Mouse (Mus musculus): Measurements from ENCODE around the gene Dlg4. TPM values are rescaled to one million over a fixed set of nuclear protein-coding genes. Genes with fewer than 3 reads are reported as not detected.

Gene Dlg4
- polyA plus RNA-seq, 1 experiment from 2014 or later: 13.2 TPM

DNA sequence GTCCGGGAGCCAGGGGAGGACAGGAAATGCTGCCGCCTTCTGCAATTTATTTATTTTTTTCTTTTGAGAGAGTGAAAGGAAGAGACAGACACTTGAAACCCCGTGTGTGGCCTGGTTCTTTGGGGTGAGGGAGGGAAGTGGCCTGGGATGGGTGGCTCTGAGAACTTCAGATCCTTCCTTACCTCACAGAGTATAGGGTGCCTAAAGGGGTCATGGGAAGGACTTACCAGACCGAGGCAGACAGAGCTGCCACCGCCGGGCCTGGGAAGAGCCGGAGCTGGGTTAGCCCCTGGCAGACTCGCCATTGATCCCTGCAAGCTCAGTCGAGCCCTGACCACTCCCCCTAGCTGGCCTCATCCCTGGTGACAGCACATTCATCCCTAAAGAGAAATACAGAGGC is 28.7 kb downstream of the Dlg4 start:
- Histone ChIP-seq H3K27ac (ENCODE audit: low read depth, low read length) (no peak overlapping the region), H3K4me3 (ENCODE audit: low read length) (no peak overlapping the region), H3K9me3 (ENCODE audit: control insufficient read depth, low read length) (no peaks in the 10 kb centered on the region), H3K27me3 (ENCODE audit: control insufficient read depth, insufficient read depth, low read length) (no peaks in the 10 kb centered on the region), H3K4me2 (replicated peaks; ENCODE audit: low read depth, low read length) (no peak overlapping the region), H3K9ac (ENCODE audit: low read depth, low read length) (no peak overlapping the region), H3K36me3 (ENCODE audit: control insufficient read depth, insufficient read depth, low read length) (peaks cover 36% of the 10 kb centered on the region), H3K4me1 (ENCODE audit: control insufficient read depth, insufficient read depth, low read length) (no peaks in the 10 kb centered on the region)
- WGBS: 14% methylated on average over 9 of the region's 9 CpGs
- peak; percentile 74 for ATAC-seq (ENCODE audit: low FRiP score, low TSS enrichment)

DNA sequence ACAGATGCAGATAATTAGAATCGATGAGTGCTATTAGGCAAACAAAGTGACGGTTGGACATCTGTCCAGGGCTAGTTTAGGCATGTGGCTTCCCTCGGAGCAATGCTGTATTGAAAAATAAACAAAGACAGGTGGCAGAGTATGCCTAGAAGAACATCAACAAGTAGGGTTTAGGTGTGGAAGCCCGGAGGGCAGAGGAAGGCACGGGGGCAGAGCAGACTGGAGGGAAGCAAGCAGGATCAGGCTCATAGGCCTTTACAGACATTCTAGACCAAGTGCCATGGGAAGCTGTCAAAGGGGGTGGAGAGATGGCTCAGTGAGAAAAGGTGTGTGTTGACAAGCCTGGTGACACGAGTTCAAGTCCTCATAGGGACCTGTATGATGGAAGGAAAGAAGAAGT is 32.6 kb downstream of the Dlg4 start:
- 78% methylated on average over 6 of the region's 6 CpGs for WGBS
- no peaks in the 10 kb centered on the region for H3K27me3 ChIP-seq (ENCODE audit: control insufficient read depth, insufficient read depth, low read length)
- H3K9ac ChIP-seq (ENCODE audit: low read depth, low read length): no peak overlapping the region
- no peak for ATAC-seq (ENCODE audit: low FRiP score, low TSS enrichment)
- H3K4me1 ChIP-seq (ENCODE audit: control insufficient read depth, insufficient read depth, low read length): no peaks in the 10 kb centered on the region
- no peak overlapping the region for H3K4me2 ChIP-seq (replicated peaks; ENCODE audit: low read depth, low read length)
- no peaks in the 10 kb centered on the region for H3K9me3 ChIP-seq (ENCODE audit: control insufficient read depth, low read length)
- H3K4me3 ChIP-seq (ENCODE audit: low read length): no peak overlapping the region
- peaks cover 8% of the 10 kb centered on the region; the same call in 1 of the 2 replicates for H3K36me3 ChIP-seq (ENCODE audit: control insufficient read depth, insufficient read depth, low read length)
- no peak overlapping the region for H3K27ac ChIP-seq (ENCODE audit: low read depth, low read length)

DNA sequence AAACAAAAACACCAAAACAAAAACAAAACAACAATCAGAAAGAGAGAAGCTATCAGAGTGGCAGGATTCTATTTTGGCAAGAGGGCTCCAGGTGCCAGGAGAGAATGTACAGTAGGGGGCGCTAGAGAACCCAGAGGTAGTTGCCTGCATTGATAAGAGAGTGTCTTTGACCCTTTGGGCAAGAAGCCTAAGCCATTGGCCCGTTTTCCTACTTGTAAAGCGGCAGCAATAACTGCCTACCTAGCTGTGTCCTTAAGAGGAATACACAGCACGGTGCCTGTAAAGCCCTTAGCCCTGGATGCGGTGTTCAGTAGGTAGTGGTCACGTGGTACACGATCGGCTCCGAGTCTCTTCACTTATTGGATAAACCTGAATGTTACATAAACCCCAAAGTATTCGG is 33.1 kb downstream of the Dlg4 start:
- H3K9me3 ChIP-seq (ENCODE audit: control insufficient read depth, low read length): no peaks in the 10 kb centered on the region
- H3K36me3 ChIP-seq (ENCODE audit: control insufficient read depth, insufficient read depth, low read length): peaks cover 3% of the 10 kb centered on the region; the same call in 1 of the 2 replicates
- no peak overlapping the region for H3K4me2 ChIP-seq (replicated peaks; ENCODE audit: low read depth, low read length)
- WGBS: 67% methylated on average over 10 of the region's 10 CpGs
- H3K27ac ChIP-seq (ENCODE audit: low read depth, low read length): no peak overlapping the region
- no peaks in the 10 kb centered on the region for H3K27me3 ChIP-seq (ENCODE audit: control insufficient read depth, insufficient read depth, low read length)
- no peaks in the 10 kb centered on the region for H3K4me1 ChIP-seq (ENCODE audit: control insufficient read depth, insufficient read depth, low read length)
- no peak overlapping the region for H3K9ac ChIP-seq (ENCODE audit: low read depth, low read length)
- H3K4me3 ChIP-seq (ENCODE audit: low read length): no peak overlapping the region
- ATAC-seq (ENCODE audit: low FRiP score, low TSS enrichment): no peak

GRCm38 (mm10) chr11:70053156-70053555 is 36.4 kb downstream of the Dlg4 start:
- 68% methylated on average over 7 of the region's 7 CpGs for WGBS

GRCm38 (mm10) chr11:70053898-70054570 is 37.3 kb downstream of the Dlg4 start, which contains the start of gene Asgr1:
TSS of gene Asgr1 (plus strand) at chr11:70054085.
- Histone ChIP-seq H3K9ac (ENCODE audit: low read depth, low read length) (no peak within 1 kb of the TSS), H3K4me2 (replicated peaks; ENCODE audit: low read depth, low read length) (no peak within 1 kb of the TSS), H3K27me3 (ENCODE audit: control insufficient read depth, insufficient read depth, low read length) (peaks cover 6% of the 10 kb centered on the region; the same call in 1 of the 2 replicates), H3K4me3 (ENCODE audit: low read length) (no peak within 1 kb of the TSS), H3K9me3 (ENCODE audit: control insufficient read depth, low read length) (no peaks in the 10 kb centered on the region), H3K4me1 (ENCODE audit: control insufficient read depth, insufficient read depth, low read length) (no peaks in the 10 kb centered on the region), H3K36me3 (ENCODE audit: control insufficient read depth, insufficient read depth, low read length) (no peaks in the 10 kb centered on the region), H3K27ac (ENCODE audit: low read depth, low read length) (no peak within 1 kb of the TSS)
- WGBS: 80% methylated on average over 10 of the region's 10 CpGs
- ATAC-seq (ENCODE audit: low FRiP score, low TSS enrichment): no peak

More at GRCm38 (mm10) chr11:70053156-70053555, 36.4 kb downstream of the Dlg4 start:
- Histone ChIP-seq H3K36me3 (ENCODE audit: control insufficient read depth, insufficient read depth, low read length) (no peaks in the 10 kb centered on the region), H3K4me2 (replicated peaks; ENCODE audit: low read depth, low read length) (no peak overlapping the region), H3K4me3 (ENCODE audit: low read length) (no peak overlapping the region), H3K9me3 (ENCODE audit: control insufficient read depth, low read length) (no peaks in the 10 kb centered on the region), H3K27ac (ENCODE audit: low read depth, low read length) (no peak overlapping the region), H3K27me3 (ENCODE audit: control insufficient read depth, insufficient read depth, low read length) (peaks cover 6% of the 10 kb centered on the region; the same call in 1 of the 2 replicates), H3K9ac (ENCODE audit: low read depth, low read length) (no peak overlapping the region), H3K4me1 (ENCODE audit: control insufficient read depth, insufficient read depth, low read length) (no peaks in the 10 kb centered on the region)
- ATAC-seq (ENCODE audit: low FRiP score, low TSS enrichment): no peak

- Histone ChIP-seq H3K9me3 (ENCODE audit: control insufficient read depth, low read length) (no peaks in the 10 kb centered on the region), H3K9ac (ENCODE audit: low read depth, low read length) (no peak overlapping the region), H3K27me3 (ENCODE audit: control insufficient read depth, insufficient read depth, low read length) (peaks cover 6% of the 10 kb centered on the region; the same call in 1 of the 2 replicates), H3K4me1 (ENCODE audit: control insufficient read depth, insufficient read depth, low read length) (no peaks in the 10 kb centered on the region), H3K4me2 (replicated peaks; ENCODE audit: low read depth, low read length) (no peak overlapping the region; the same call in 1 of the 2 replicates), H3K27ac (ENCODE audit: low read depth, low read length) (no peak overlapping the region), H3K4me3 (ENCODE audit: low read length) (no peak overlapping the region), H3K36me3 (ENCODE audit: control insufficient read depth, insufficient read depth, low read length) (no peaks in the 10 kb centered on the region)
- ATAC-seq (ENCODE audit: low FRiP score, low TSS enrichment): peak; percentile 41
- 25% methylated on average over 18 of the region's 18 CpGs for WGBS
These were observed 39.0 kb downstream of the Dlg4 start for GRCm38 (mm10) chr11:70055618-70056214.

GRCm38 (mm10) chr11:70057805-70058204 is 41.1 kb downstream of the Dlg4 start:
- H3K4me1 ChIP-seq (ENCODE audit: control insufficient read depth, insufficient read depth, low read length): no peaks in the 10 kb centered on the region
- 52% methylated on average over 9 of the region's 9 CpGs for WGBS
- peaks cover 6% of the 10 kb centered on the region; the same call in 1 of the 2 replicates for H3K27me3 ChIP-seq (ENCODE audit: control insufficient read depth, insufficient read depth, low read length)
- no peak overlapping the region for H3K9ac ChIP-seq (ENCODE audit: low read depth, low read length)
- H3K27ac ChIP-seq (ENCODE audit: low read depth, low read length): no peak overlapping the region
- no peak overlapping the region for H3K4me2 ChIP-seq (replicated peaks; ENCODE audit: low read depth, low read length)
- no peaks in the 10 kb centered on the region for H3K36me3 ChIP-seq (ENCODE audit: control insufficient read depth, insufficient read depth, low read length)
- H3K4me3 ChIP-seq (ENCODE audit: low read length): no peak overlapping the region
- ATAC-seq (ENCODE audit: low FRiP score, low TSS enrichment): no peak
- no peaks in the 10 kb centered on the region for H3K9me3 ChIP-seq (ENCODE audit: control insufficient read depth, low read length)

- H3K4me3 ChIP-seq (ENCODE audit: low read length): no peak overlapping the region
- no peak for ATAC-seq (ENCODE audit: low FRiP score, low TSS enrichment)
- no peaks in the 10 kb centered on the region for H3K4me1 ChIP-seq (ENCODE audit: control insufficient read depth, insufficient read depth, low read length)
- no peak overlapping the region for H3K27ac ChIP-seq (ENCODE audit: low read depth, low read length)
- no peak overlapping the region for H3K9ac ChIP-seq (ENCODE audit: low read depth, low read length)
- H3K27me3 ChIP-seq (ENCODE audit: control insufficient read depth, insufficient read depth, low read length): peaks cover 6% of the 10 kb centered on the region; the same call in 1 of the 2 replicates
- 58% methylated on average over 6 of the region's 6 CpGs for WGBS
- no peaks in the 10 kb centered on the region for H3K36me3 ChIP-seq (ENCODE audit: control insufficient read depth, insufficient read depth, low read length)
- no peaks in the 10 kb centered on the region for H3K9me3 ChIP-seq (ENCODE audit: control insufficient read depth, low read length)
- H3K4me2 ChIP-seq (replicated peaks; ENCODE audit: low read depth, low read length): no peak overlapping the region
These were observed 43.2 kb downstream of the Dlg4 start for GRCm38 (mm10) chr11:70059930-70060329.

- WGBS: 74% methylated on average over 3 of the region's 3 CpGs
These were observed 46.3 kb downstream of the Dlg4 start for GRCm38 (mm10) chr11:70063053-70063452.

More at GRCm38 (mm10) chr11:70063053-70063452, 46.3 kb downstream of the Dlg4 start:
- H3K9me3 ChIP-seq (ENCODE audit: control insufficient read depth, low read length): no peaks in the 10 kb centered on the region
- H3K4me3 ChIP-seq (ENCODE audit: low read length): no peak overlapping the region
- H3K4me1 ChIP-seq (ENCODE audit: control insufficient read depth, insufficient read depth, low read length): no peaks in the 10 kb centered on the region
- no peak overlapping the region for H3K9ac ChIP-seq (ENCODE audit: low read depth, low read length)
- H3K36me3 ChIP-seq (ENCODE audit: control insufficient read depth, insufficient read depth, low read length): no peaks in the 10 kb centered on the region
- no peaks in the 10 kb centered on the region; the same call in 1 of the 2 replicates for H3K27me3 ChIP-seq (ENCODE audit: control insufficient read depth, insufficient read depth, low read length)
- no peak overlapping the region for H3K4me2 ChIP-seq (replicated peaks; ENCODE audit: low read depth, low read length)
- no peak for ATAC-seq (ENCODE audit: low FRiP score, low TSS enrichment)
- no peak overlapping the region for H3K27ac ChIP-seq (ENCODE audit: low read depth, low read length)

All from kidney, embryonic 14.5 days (tissue).